Mouse (Mus musculus) retina, embryonic 14.5 days (tissue): ENCODE measurements around the gene Mcm5.

ENCODE experiments used
- DNase-seq: peaks from one replicate; pipeline ENCODE4 v3.0.0-alpha.2; 2015; ENCODE audit warnings: low spot score

The Mcm5 gene

DNA sequence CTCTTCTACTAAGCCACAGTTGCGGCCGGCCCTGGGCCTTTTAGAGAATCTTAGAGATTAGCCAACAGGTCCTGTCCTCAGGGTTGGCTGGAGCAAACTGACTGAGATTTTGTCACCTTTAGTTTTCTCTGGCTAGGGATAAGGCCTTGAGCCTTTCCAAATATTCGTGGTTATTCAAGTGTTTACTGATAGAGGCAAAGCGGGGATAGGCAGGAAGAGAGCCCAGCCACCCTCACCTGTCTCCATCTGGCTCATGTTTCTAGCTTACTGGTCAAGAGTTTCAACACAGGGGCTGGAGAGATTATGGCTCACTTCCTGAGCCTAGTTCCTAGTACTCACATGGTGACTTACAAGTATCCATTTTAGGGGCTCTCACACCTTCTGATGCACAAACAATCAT, 6.4 kb upstream of the Mcm5 start:
- no peak for DNase-seq

DNA sequence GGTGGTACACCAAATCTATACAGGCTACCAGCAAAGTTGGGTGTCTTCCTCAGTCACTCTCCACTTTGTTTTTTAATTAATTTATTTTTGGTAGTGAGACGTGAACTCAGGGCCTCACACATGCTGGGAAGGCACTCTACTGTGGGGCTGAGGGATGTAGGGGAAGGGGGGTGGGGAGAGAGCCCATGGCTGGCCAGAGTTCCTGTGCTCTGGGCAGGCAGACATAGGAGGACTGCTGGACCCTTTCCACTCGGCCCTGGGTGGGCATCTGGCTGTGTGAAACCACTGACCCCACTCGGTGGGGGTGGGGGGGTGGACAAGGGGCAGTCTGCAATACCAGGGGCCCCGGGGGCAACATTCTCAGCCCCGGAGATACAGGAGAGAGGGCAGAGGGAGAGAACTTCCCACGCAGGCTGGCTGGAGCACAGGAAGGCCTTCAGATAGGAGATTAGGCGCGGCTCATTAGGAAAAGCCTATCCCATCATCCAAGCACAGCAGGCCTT, 5.9 kb upstream of the Mcm5 start:
- DNase-seq = no peak

DNA sequence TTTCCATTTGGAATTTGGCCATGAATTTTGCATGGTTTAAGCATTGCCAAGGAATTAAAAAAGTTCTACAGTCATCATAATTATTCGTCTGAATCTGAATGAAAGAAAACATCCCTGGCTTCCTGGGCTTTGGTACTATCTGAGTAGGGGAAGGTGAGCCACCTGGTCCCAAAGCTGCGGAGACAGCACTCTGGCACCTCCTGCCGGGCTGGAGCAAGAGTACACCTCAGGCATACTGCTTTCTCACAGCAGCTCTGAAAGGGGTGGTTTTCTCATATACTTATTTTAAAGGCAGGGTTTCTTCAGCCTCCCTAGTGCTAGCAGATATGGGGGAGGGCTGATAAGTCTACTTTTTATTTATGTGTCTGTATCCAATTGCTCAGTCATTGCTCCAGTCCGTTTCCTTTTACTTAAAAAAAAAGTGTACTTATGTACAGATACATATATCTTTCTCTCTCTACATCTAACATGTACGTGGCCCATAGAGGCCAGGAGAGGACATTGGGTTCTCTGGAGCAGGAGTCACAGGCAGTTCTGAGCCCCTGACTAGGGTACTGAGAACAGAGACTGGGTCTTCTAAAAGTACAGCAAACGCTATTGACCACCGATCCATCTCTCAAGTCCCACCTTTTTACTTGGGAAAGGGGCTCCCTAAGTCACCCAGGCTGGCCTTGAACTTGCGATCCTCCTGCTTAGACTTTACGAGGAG, 688 bp upstream of the Mcm5 start:
- peak; percentile 84 for DNase-seq

GRCm38 (mm10) chr8:75110093-75110492, 724 bp downstream of the Mcm5 start:
- DNase-seq = no peak

- DNase-seq = no peak
Measured at GRCm38 (mm10) chr8:75118505-75118904, 9.1 kb downstream of the Mcm5 start.

DNA sequence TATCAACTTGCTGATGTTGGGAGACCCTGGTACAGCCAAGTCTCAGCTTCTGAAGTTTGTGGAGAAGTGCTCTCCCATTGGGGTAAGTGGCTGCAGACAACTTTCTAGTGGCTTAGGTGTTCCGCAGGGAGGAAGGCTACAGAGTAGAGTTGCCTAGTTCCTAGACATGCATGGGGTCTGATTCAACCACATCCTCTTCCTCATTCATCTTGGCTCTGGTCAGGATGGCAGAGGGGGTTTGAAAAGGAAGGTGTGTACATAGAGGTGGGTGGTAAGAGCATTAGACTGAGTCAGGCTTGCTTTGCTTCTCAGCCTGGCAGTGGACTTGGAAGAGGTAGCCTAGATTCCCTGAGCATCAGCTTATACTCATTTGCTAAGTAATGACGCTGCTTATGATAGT, 9.9 kb downstream of the Mcm5 start:
- DNase-seq = no peak

GRCm38 (mm10) chr8:75119747-75120146, 10.4 kb downstream of the Mcm5 start:
- no peak for DNase-seq

GRCm38 (mm10) chr8:75127406-75127805, 18.0 kb downstream of the Mcm5 start:
- DNase-seq = no peak

DNA sequence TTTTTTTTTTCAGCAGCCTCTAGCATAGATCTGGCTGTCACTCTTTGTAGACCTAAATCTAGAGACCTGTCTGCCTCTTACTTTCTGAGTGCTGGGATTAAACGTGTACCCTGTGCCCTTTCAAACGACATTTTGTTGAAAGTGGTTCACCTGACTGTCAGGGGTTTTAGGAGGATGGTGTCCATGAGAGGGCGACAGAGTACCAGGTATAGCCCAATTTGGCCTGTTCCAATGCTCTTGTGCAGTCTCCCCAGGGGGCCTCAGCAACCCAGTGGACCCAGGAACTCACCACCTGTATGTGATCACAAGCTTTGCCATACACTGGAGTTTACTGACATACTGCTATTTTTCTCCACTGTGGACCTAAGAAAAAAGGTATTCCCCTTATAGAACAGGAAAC, 23.1 kb downstream of the Mcm5 start:
- DNase-seq = no peak

DNA sequence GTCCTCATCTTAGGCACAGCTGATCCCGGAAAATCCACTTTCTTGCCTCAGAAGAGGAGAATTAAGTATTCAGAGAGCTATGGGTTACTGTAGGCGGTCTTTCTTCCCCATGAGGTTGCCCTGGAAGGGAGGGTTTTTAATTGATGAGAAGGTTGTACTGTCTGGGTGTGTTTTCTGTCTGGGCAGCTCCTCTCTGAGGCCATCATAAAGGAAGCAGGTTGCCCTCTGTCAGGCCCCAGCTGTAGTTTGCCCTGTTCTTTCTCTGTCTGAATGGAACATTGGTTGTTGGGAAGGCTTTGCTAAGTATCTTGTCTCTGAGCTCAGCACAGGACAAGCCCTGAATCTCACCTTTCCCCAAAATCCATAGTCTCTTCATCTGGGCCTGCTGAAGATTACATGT, 24.0 kb downstream of the Mcm5 start:
- DNase-seq = no peak

DNA sequence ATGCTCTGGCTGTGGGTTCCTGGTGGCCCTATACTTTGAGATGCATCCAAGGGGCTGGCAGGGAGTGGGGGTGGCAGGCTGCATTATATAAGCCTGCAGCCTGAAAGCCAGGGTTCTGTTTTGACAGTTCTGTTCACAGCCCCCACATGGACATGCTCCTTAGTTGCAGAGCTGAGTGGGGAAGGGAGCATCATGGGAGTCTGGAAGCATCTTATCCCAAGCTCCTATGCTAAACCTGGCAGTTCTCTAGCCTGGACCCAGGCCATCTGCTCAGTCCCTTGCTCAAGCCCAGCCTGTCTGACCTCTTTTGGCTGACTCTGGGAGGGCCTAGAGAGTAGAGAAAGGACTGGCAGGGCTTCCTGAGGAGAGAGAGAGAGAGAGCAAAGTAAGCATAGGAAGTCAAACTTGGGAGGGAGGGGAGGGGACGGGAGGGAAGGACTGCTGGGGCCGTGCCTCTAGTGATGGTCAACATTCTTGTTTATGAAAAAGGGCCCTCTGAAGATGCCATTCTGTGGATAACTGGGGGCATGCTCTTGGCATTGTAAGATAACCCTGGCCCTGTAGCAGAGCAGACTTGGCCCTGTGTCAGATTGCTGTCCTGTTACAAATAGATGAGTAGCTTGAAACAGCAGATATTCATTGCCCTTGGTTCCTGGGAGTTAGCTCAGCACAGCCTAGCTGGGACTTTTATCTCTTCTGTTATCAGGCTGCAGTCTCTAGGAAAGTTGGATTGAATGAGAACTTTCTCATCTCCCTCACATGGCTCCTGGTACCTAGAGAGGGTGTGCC, 25.4 kb downstream of the Mcm5 start:
- no peak for DNase-seq

GRCm38 (mm10) chr8:75135756-75136155, 26.4 kb downstream of the Mcm5 start:
- no peak for DNase-seq

- DNase-seq = no peak
Measured at GRCm38 (mm10) chr8:75136256-75136655, 26.9 kb downstream of the Mcm5 start.

- DNase-seq = no peak
Measured at GRCm38 (mm10) chr8:75137536-75137935, 28.2 kb downstream of the Mcm5 start.

DNA sequence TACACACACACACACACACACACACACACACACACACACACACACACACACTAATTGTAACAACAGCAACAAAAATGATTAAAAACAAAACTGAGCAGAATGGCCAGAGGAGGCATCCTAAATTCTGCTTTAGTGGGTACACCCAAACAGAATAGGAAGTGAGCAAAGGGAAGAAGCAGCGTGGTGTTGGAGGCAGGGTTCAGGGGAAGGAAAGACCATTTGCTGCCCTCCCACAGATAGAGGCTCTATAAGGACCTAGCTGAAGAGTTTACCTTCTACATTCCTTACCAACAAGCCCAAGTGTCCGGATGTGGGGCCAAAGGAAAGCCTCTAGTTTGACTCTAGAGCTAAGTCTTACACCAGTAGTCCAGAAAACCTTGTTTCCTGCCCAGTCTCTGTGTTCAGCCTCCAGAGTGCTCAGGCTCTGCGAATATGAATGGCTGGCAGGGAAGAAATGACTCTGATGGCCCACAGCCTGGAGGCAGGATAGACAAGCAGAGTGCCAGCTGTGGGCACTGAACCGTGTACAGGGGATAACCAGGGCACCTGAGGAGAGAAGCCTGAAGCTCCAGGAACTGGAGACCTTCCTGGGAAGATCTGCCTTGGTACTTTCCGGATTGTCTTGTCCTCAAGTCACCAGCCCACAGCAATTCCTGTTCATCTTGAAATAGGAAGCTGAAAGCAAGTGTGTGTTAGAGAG, 41.7 kb downstream of the Mcm5 start:
- DNase-seq = no peak

DNA sequence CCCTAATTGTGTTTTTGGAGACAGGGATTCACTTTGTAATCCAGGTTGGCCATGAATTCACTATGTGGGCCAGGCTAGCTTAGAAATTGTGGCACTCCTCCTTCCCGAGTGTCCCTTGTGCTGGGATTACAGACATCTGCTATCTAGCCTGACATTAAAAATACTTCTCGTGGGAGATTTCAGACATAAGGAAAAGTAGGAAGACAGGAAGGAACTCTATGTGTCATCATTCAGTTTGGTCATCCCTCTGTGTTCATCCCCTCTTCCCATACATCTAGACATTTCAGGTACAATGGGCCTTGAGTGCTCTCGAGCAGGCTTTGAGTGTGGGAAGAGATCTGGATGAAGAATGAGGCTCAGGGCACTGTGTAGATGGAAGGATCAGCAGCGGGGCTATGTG, 42.4 kb downstream of the Mcm5 start:
- DNase-seq = no peak

- DNase-seq = no peak
Measured at GRCm38 (mm10) chr8:75152505-75153082, 43.2 kb downstream of the Mcm5 start.

GRCm38 (mm10) chr8:75154855-75155478, 45.6 kb downstream of the Mcm5 start:
- no peak for DNase-seq

DNA sequence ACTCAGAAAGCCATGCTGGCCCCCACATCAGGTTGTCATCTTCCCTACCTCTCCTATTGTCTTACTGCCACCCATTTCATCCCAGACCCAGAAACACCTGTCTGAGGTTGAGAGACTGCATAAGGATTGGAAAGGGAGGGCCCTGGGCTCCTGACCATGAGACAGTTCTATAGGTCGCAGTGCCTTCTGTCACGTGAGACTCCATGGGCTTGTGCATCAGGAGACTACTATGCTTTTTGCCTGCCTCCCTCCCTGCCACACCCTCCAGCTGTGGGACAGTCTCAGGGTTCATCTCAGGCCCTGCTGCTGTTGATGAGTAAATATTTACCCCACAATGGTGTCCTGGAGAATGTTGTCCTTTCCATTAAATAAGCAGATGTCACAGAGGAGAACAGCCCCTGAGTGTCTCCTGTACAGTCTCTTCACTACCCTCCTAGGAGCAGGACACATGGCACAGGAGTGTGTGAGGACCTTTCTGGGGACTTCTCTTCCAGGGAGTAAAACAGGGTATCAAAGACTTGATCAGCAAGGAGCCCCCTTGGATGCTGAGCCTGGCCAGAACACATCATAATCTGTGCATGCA, 46.5 kb downstream of the Mcm5 start:
- DNase-seq = no peak

DNA sequence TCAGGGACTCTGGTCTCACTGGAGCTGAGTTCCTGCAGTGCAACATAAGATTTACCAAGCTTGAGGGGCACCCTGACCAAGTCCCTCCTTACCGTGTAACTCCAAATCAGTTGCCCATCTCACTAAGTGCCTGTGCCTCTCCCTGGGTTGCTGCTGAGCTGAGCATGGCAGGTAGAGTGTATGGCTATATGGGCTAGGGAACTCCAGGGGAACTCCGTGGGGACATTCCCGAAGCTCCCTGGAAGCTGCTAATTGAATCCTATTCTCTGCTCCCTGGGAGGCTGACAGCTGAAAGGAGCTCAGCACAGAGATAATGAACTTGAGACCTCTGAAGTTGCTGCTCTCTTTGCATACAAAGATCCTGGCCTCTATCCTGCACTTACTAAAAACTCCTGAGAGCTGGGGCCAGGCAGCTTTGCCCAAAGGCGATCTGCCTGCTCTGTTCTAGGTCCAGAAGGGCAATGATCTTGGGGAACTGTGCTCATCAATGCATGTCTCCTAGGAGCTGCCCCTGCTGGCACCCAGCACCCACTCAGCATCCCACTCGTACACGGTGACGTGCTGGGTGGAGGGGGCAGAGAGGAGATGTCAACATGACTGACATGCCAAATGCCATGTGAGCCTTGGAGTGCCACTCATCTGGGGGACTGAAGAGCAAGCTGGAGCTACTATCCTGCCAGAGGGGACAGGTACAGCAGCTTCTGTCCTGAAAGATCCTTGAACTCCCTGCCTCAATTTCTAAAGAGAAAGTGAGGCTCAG, 48.3 kb downstream of the Mcm5 start:
- DNase-seq = no peak

GRCm38 (mm10) chr8:75169363-75169762, 60.0 kb downstream of the Mcm5 start:
- DNase-seq = no peak
